Mouse (Mus musculus) cerebellum, adult 2 months (tissue): ENCODE measurements around the gene Cyp2t4. TPM values are rescaled to one million over a fixed set of nuclear protein-coding genes. Genes with fewer than 3 reads are reported as not detected.

Source experiments
- DNase-seq, 2 experiments: peaks; one replicate each; pipeline ENCODE4 v3.0.0; 2021
- H3K27ac ChIP-seq: fragments of 200-500 bp; 2 replicates; pipeline ENCODE4 v1.5.1; 2012; ENCODE audit warnings: low read length, control low read depth, inconsistent platforms; ENCODE audit not compliant: insufficient read depth
- H3K27me3 ChIP-seq: fragments of 200-500 bp; 2 replicates; pipeline ENCODE4 v1.6.1; 2012; ENCODE audit warnings: inconsistent platforms, mild to moderate bottlenecking, low read length, moderate library complexity; ENCODE audit not compliant: control insufficient read depth, insufficient read depth
- H3K4me1 ChIP-seq: fragments of 200-500 bp; 2 replicates; pipeline ENCODE4 v1.6.1; 2011; ENCODE audit warnings: low read length; ENCODE audit not compliant: control insufficient read depth, insufficient read depth
- H3K4me3 ChIP-seq: fragments of 200-500 bp; replicated peaks from 2 replicates; pipeline ENCODE3; 2011; ENCODE audit warnings: mild to moderate bottlenecking, low read depth, low read length, control low read depth; ENCODE audit not compliant: insufficient read depth
- CTCF ChIP-seq: fragments of 200-500 bp; IDR thresholded peaks from 2 replicates; pipeline ENCODE4 v1.5.1; 2011; ENCODE audit warnings: low read depth, mild to moderate bottlenecking, control low read depth, low read length, moderate library complexity, borderline replicate concordance; ENCODE audit not compliant: insufficient read depth
- POLR2A ChIP-seq: fragments of 200-500 bp; IDR thresholded peaks from 2 replicates; pipeline ENCODE4 v1.6.1; 2011; ENCODE audit warnings: low read length, control low read depth, borderline replicate concordance; ENCODE audit not compliant: insufficient read depth
- WGBS: fragments of 180-500 bp; shearing (Covaris S2); methylation state at CpG from one replicate; pipeline ENCODE4 v1.1.7; 2018; 5-methylcytosine and 5-hydroxymethylcytosine counted together
- polyA plus RNA-seq: library from polyadenylated mRNA; depleted of rRNA; stranded (reverse); fragments of >200 nt; gene quantifications from 2 replicates; pipeline ENCODE4 v1.2.3, GENCODE M21; 2012; rRNA removed

Gene Cyp2t4
- polyA plus RNA-seq, 1 experiment = not detected

DNA sequence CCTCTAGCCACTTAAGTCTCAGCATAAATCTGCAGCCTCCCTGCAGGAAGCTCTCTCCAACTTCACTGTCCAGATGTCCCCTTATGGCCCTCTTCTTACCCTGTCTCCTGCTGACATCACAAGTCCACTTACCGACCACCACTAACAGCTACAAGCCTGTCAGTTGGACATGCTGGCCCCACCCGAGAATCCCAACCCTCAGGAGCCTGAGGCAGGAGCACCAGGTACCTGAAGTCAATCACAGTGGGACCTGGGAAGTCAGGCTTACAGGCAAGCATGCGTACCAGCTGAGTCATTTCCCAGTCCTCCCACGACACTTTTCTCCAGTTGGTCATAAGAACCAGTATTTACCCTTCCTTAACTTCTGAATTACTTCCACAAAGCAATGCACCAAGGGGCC is 40.2 kb downstream of the Cyp2t4 start:
- no peak overlapping the region for H3K4me3 ChIP-seq
- H3K27me3 ChIP-seq = no peaks in the 10 kb centered on the region
- 69% methylated on average over 4 of the region's 4 CpGs for WGBS
- no peak for TF ChIP-seq CTCF
- no peak for TF ChIP-seq POLR2A
- no peak overlapping the region for H3K27ac ChIP-seq
- no peaks in the 10 kb centered on the region; the same call in 1 of the 2 replicates for H3K4me1 ChIP-seq
- no peak for DNase-seq

DNA sequence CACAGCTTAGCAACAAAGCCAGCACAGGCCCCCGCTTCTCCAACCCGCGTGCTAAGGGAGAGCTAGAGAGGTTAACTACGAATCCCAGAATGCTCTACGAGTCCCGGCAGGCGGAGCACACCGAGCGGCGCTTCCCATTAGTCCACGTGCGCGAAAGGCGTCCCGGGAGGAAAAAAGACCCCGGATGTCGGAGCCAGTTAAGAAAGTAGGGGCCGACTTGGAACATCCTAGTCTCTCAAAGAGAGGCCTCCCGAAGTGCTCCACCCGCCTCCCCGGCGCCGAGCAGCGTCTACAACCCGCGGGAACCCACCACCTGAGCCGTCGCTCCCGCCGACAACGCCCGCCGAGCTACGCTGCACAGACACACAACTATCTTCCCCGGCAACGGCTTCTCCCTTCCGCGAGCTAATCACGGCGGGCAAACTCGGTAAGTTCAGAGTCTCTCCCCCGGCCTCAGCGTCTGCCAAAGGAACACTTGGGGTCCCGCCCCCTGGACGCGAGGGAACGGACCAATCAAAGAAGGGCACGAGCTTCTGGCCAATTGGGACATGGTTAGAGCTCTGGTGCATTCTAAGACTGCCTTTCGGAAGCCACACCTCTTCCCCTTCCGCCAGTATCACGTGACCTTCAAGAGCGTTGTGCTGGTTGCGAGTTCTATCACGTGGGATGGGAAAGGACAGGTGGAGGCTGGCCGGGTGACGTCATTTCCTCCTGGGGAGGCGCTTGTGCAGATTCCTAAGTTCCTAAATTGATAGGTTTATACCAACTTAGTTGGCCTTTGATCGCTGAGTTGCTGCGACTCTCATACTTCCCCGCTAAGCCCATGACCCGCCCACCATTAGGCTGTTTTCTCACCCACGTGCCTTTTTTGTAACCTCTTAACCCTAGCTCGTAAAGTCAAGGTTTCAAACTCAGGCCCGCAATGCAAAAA is 42.4 kb downstream of the Cyp2t4 start, which contains the start of the genes BC024978 and Snrpa:
Gene BC024978 (plus strand): TSS at position 101 of the 931 bp plus-strand sequence.
Gene Snrpa (minus strand): TSS at position 591 of the 931 bp plus-strand sequence.
- peak; percentile 94 to 100 for DNase-seq

DNA sequence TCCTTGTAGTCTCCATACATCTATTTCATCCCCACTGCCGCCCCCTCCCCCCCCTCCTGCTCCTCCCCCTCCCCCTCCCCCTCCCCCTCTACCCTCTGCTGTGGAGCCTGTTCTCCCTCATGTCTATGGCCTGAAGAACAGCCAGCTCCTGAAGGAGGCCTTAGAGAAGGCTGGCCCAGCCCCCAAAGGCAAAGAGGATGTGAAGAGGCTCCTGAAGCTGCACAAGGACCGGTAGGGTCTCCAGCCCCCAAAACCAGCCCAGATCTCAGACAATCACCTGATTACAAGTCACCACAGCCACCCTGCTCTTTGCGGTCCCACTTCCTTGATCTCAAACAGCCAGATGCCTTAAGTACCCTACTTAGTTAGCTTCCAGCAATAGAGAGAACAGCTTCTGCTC is 43.6 kb downstream of the Cyp2t4 start:
- no peaks in the 10 kb centered on the region; the same call in 1 of the 2 replicates for H3K4me1 ChIP-seq
- H3K4me3 ChIP-seq = no peak overlapping the region
- no peak overlapping the region for H3K27ac ChIP-seq
- 83% methylated on average over 3 of the region's 3 CpGs for WGBS
- no peaks in the 10 kb centered on the region for H3K27me3 ChIP-seq
- no peak for DNase-seq
- TF ChIP-seq CTCF (no peak), POLR2A (no peak)

More for the DNA sequence above, 42.4 kb downstream of the Cyp2t4 start, which contains the start of the genes BC024978 and Snrpa:
- peak within 1 kb of the TSS; percentile 86 for H3K4me3 ChIP-seq
- no peaks in the 10 kb centered on the region for H3K27me3 ChIP-seq
- TF ChIP-seq CTCF (no peak), POLR2A (peak; percentile 45; the same call in 1 of the 2 replicates)
- H3K27ac ChIP-seq = peak within 1 kb of the TSS; percentile 85
- H3K4me1 ChIP-seq = no peaks in the 10 kb centered on the region; the same call in 1 of the 2 replicates
- WGBS = 1% methylated on average over 64 of the region's 64 CpGs

DNA sequence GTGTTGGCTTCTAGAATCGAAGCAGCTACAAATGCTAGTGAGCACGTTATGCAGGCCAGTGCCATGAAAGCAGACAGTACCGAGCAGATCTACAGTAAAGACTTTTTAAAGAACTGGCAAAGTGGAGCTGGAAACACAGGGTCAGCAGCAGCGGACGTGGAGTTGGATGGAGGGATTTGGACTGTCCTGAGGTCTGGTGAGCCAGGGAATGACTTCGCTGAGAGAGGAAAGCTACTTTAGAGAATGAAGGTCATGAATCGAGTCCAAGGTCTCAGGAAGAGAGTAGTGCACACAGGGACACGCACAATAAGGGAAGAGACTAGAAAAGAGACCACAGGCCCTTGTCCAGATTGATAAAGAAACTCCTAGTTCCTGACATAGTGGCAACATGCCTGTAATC is 44.1 kb downstream of the Cyp2t4 start:
- Histone ChIP-seq H3K4me1 (no peaks in the 10 kb centered on the region; the same call in 1 of the 2 replicates), H3K27ac (no peak overlapping the region), H3K4me3 (no peak overlapping the region), H3K27me3 (no peaks in the 10 kb centered on the region)
- no peak for DNase-seq
- TF ChIP-seq CTCF (no peak), POLR2A (no peak)
- WGBS = 92% methylated on average over 8 of the region's 8 CpGs

DNA sequence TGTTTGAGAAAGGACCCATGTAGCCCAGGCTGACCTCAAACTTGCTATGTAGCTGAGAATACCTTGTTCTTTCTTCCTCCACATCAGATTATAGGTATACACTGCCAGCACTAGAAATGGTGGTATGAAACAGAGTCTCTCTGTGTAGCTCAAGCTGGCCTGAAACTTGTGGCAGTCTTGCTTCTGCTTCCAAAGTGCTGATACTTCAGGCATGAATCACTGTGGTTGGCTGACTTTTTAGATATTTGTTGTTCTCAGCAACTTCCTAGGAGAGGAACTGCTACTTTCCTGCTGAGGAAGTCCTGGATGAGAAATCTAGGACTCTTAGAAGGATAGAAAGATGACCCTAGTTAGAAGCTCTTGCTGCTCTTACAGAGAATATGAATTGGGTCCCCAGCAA is 44.8 kb downstream of the Cyp2t4 start:
- Histone ChIP-seq H3K27ac (no peak overlapping the region), H3K4me1 (peaks cover 2% of the 10 kb centered on the region; the same call in 1 of the 2 replicates), H3K4me3 (no peak overlapping the region), H3K27me3 (no peaks in the 10 kb centered on the region)
- DNase-seq = no peak
- TF ChIP-seq CTCF = no peak
- TF ChIP-seq POLR2A = no peak

DNA sequence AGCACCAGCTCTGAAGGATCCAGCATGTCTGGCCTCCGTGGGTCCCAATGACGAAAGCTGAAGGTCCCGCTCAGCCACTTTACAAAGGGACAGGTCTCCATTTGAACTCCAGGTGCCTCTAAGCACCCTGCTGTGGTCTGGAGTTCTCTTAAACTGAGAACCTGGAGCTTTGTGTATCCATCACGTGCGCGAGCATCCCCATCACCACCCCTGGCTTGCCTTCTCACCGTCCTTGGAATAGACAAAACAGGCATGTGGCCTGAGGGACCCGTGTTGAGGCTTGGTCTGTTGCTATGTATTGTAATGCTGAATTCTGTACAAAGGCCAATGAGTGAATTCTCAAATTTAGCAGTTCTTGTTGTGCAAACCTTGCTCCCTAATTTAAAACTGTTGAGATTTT is 45.3 kb downstream of the Cyp2t4 start:
- Histone ChIP-seq H3K27me3 (no peaks in the 10 kb centered on the region), H3K4me3 (no peak overlapping the region), H3K4me1 (peaks cover 6% of the 10 kb centered on the region), H3K27ac (no peak overlapping the region)
- 92% methylated on average over 8 of the region's 8 CpGs for WGBS
- no peak for DNase-seq
- TF ChIP-seq CTCF = no peak
- no peak for TF ChIP-seq POLR2A

DNA sequence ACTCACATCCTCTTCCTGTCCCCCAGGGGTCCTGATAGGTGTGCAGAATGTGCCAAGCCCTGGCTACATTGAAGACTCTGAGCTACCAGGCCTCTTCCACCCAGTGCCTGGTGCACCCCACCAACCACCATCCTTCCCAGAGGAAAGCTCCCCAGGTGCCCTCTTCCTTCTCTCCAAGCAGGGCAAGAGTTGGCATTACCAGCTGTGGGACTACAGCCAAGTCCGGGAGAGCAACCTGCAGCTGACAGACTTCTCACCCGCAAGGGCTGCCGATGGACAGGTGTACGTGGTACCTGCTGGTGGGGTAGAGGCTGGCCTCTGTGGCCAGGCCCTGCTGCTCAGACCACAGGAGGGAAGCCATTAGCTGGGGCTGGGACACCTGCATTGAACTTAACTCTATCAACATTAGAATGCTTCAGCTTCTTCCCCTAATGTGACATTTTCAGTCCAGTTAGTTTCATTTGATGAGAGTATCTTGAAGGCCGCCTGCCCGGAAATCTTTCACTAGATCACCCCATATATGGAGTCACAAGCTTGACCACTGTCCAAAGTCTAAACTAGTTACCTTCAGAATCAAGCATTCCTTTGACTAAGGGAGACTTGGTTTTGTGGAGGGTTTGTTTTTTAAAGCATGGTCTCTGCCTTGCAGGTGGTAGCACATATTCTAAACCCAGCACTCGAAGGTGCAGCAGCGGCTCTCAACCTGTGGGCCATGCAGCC is 50.4 kb downstream of the Cyp2t4 start:
- Histone ChIP-seq H3K27ac (peak overlapping the region; percentile 20), H3K4me1 (peaks cover 11% of the 10 kb centered on the region), H3K27me3 (no peaks in the 10 kb centered on the region), H3K4me3 (no peak overlapping the region)
- 50% methylated on average over 8 of the region's 8 CpGs for WGBS
- TF ChIP-seq CTCF = no peak
- no peak for TF ChIP-seq POLR2A
- DNase-seq = peak; percentile 57 to 67

Other genes starting within 250 kb of the Cyp2t4 start
- not detected in 2 replicates for gene Cyp2a22, start 214.3 kb upstream of the Cyp2t4 start, polyA plus RNA-seq
- not detected in 2 replicates for gene Cyp2a12, start 124.6 kb upstream of the Cyp2t4 start, polyA plus RNA-seq
- 0.10 and 0.73 TPM in 2 replicates for gene Cyp2f2, start 33.8 kb upstream of the Cyp2t4 start, polyA plus RNA-seq
- 115 and 120 TPM in 2 replicates for gene Egln2, start 13.1 kb downstream of the Cyp2t4 start, polyA plus RNA-seq
- 175 and 176 TPM in 2 replicates for gene Rab4b, start 25.2 kb downstream of the Cyp2t4 start, polyA plus RNA-seq
- gene Gm21983, start 27.4 kb downstream of the Cyp2t4 start, polyA plus RNA-seq = not detected in 2 replicates
- 11.2 and 16.9 TPM in 2 replicates for gene Mia, start 27.4 kb downstream of the Cyp2t4 start, polyA plus RNA-seq
- 17.9 and 18.8 TPM in 2 replicates for gene BC024978, start 42.1 kb downstream of the Cyp2t4 start, polyA plus RNA-seq
- gene Snrpa, start 42.6 kb downstream of the Cyp2t4 start, polyA plus RNA-seq = 158 and 173 TPM in 2 replicates
- 12.4 and 13.2 TPM in 2 replicates for gene Itpkc, start 74.9 kb downstream of the Cyp2t4 start, polyA plus RNA-seq
- gene Coq8b, start 79.3 kb downstream of the Cyp2t4 start, polyA plus RNA-seq = 20.8 and 23.9 TPM in 2 replicates
- 56.7 and 64.1 TPM in 2 replicates for gene Numbl, start 104.7 kb downstream of the Cyp2t4 start, polyA plus RNA-seq
- 26.9 and 28.2 TPM in 2 replicates for gene Ltbp4, start 184.0 kb downstream of the Cyp2t4 start, polyA plus RNA-seq
- 41.6 and 43.7 TPM in 2 replicates for gene Shkbp1, start 202.3 kb downstream of the Cyp2t4 start, polyA plus RNA-seq
- gene Gm20479, start 203.7 kb downstream of the Cyp2t4 start, polyA plus RNA-seq = 0.38 TPM in 1 of 2 replicates, not detected in the other